Comparison of ENCODE assay signal across 16 mouse cellular contexts in genomic region chr2:162332066-162332683, GRCm38 (mm10).
"Had no signal": no experiment of that assay in that cellular context is flagged by ENCODE, and none has a peak within 500 bp of the region (broad histone marks: within the 10 kb centered on the region; RNA-seq: fewer than 3 reads in every experiment).

No protein-coding gene starts in this region.

- H3K27ac ChIP-seq: kidney, postnatal 0 days; limb, embryonic 15.5 days; liver, embryonic 12.5 days; midbrain, embryonic 15.5 days had no signal

- H3K4me1 ChIP-seq: limb, embryonic 15.5 days; liver, embryonic 12.5 days had no signal

- H3K27me3 ChIP-seq: limb, embryonic 15.5 days; liver, embryonic 12.5 days; midbrain, embryonic 15.5 days had no signal

- DNase-seq: kidney, adult 9 months; kidney, postnatal 36 days; layer of hippocampus, adult 9-11 months; layer of hippocampus, postnatal 36 days; lung, embryonic 14.5 days; lung, postnatal 10 days; lung, postnatal 4 days; retina, postnatal 1 day; right cerebral cortex, postnatal 4 days; spleen, adult 18-20 months; thymus, adult 18-20 months; thymus, postnatal 14 days had no signal

- H3K4me3 ChIP-seq: limb, embryonic 15.5 days; liver, embryonic 12.5 days; midbrain, embryonic 15.5 days had no signal

- H3K9ac ChIP-seq: limb, embryonic 15.5 days; liver, embryonic 12.5 days; lung, embryonic 14.5 days; midbrain, embryonic 15.5 days had no signal

- ATAC-seq: liver, embryonic 12.5 days; midbrain, embryonic 15.5 days had no signal

- H3K4me2 ChIP-seq: limb, embryonic 15.5 days; liver, embryonic 12.5 days; lung, embryonic 14.5 days; midbrain, embryonic 15.5 days had no signal

- H3K36me3 ChIP-seq: limb, embryonic 15.5 days; liver, embryonic 12.5 days; midbrain, embryonic 15.5 days had no signal

- H3K9me3 ChIP-seq: limb, embryonic 15.5 days; midbrain, embryonic 15.5 days had no signal
